Mouse (Mus musculus): ENCODE measurements around the gene Rbpj. TPM values are rescaled to one million over a fixed set of nuclear protein-coding genes. Genes with fewer than 3 reads are reported as not detected.

Gene Rbpj
- polyA plus RNA-seq, 1 experiment from 2014 or later = 57.8 TPM

DNA sequence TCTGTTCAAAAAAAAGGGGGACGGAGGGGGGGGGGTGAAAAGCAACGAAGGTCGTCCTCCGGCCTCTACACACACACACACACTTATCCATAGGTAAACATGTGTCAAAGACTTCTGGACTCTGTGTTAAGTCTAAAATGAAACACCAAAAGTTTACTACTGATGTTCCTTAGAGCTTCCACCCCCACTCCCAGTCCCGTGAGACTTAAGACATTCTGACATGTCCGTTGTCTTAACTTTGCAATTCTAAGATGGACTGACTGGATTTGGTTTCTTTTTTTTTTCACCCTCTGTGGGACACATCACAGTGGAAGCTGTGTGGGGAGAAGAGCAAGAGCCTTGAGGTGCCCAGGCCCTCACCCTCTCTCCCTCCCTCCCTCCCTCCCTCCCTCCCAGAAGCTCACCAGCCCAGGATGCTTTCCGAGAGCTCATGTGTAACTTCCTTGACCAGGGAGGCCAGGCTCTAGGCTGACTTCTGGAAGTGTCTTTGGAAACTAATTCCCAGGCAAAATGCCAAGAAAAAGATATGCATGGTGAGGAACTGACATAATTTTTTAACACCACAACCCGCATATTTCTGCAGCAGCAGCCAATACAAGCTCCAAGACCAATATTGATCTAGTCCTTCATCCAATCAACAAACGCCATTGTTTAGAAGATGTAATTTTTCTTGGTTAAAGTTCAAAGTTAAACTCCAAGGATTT is 31.0 kb downstream of the Rbpj start:
- H3K4me3 ChIP-seq = no peak overlapping the region
- 66% methylated on average over 9 of the region's 9 CpGs for WGBS
- ATAC-seq (ENCODE audit: insufficient number of reproducible peaks, insufficient read depth, low FRiP score, low TSS enrichment) = no peak

DNA sequence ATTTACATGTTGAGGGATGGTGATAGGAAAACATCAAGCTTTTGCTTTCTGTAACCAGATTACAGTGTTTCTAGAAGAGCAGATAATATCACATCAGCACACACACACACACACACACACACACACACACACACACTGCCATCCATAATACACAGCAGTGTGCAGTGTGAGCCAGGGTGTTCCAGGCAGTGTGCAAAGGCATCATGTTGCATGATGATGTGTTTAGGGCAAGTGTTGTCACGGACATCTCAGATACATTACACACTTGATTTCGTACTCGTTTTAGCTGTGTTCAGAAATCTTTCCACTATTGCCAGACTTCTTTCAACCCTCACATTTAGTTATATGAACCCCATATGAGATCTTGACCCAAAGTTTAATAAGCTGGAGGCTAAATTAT is 33.6 kb downstream of the Rbpj start:
- no peak for ATAC-seq (ENCODE audit: insufficient number of reproducible peaks, insufficient read depth, low FRiP score, low TSS enrichment)
- no peak overlapping the region for H3K27ac ChIP-seq
- no peak overlapping the region for H3K4me3 ChIP-seq
- H3K4me2 ChIP-seq (replicated peaks) = no peak overlapping the region
- H3K4me1 ChIP-seq = no peaks in the 10 kb centered on the region
- H3K9ac ChIP-seq = no peak overlapping the region
- WGBS = 54% methylated on average over 3 of the region's 3 CpGs
- H3K27me3 ChIP-seq = no peaks in the 10 kb centered on the region
- H3K9me3 ChIP-seq = no peaks in the 10 kb centered on the region
- H3K36me3 ChIP-seq = no peaks in the 10 kb centered on the region

More for the DNA sequence above, 31.0 kb downstream of the Rbpj start:
- no peaks in the 10 kb centered on the region for H3K9me3 ChIP-seq
- no peaks in the 10 kb centered on the region for H3K36me3 ChIP-seq
- no peak overlapping the region for H3K4me2 ChIP-seq (replicated peaks)
- H3K27me3 ChIP-seq = no peaks in the 10 kb centered on the region
- H3K4me1 ChIP-seq = 0 out of 2 replicates have a peak, but pooled peaks cover 2% of the 10 kb centered on the region
- H3K27ac ChIP-seq = no peak overlapping the region
- H3K9ac ChIP-seq = no peak overlapping the region

DNA sequence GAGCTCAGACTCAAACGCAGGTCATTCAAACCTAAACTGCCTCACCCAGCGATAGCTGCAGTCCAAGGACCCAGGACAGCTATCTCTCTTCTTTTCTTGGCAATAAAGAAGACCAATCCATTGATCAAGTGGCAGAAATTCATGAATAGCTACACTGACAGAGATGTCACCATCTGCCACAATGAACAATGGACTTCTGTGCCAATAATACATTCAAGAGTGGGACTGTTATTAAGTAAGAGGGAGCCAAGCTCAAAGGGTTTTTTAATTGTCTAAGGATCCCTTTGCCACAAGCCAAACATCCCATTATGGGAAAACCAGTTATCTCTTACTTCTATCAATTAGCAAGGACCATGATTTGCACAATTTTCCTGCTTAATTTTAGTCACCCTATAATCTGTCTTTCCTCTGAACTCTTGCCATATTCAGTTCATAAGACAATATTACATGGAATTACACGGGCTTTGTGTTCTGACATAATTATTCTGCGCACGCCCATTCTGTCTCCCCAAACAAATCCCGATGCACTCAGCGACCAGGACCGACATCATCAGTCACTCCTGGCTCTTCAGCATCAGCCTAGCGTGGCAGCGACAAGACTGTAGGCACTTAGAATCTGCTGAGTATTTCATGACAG is 34.7 kb downstream of the Rbpj start:
- 75% methylated on average over 10 of the region's 10 CpGs for WGBS
- H3K9me3 ChIP-seq = no peaks in the 10 kb centered on the region
- no peak overlapping the region for H3K4me3 ChIP-seq
- H3K4me2 ChIP-seq (replicated peaks) = no peak overlapping the region
- H3K9ac ChIP-seq = no peak overlapping the region
- ATAC-seq (ENCODE audit: insufficient number of reproducible peaks, insufficient read depth, low FRiP score, low TSS enrichment) = no peak
- no peaks in the 10 kb centered on the region for H3K36me3 ChIP-seq
- H3K4me1 ChIP-seq = no peaks in the 10 kb centered on the region
- no peak overlapping the region for H3K27ac ChIP-seq
- H3K27me3 ChIP-seq = no peaks in the 10 kb centered on the region

DNA sequence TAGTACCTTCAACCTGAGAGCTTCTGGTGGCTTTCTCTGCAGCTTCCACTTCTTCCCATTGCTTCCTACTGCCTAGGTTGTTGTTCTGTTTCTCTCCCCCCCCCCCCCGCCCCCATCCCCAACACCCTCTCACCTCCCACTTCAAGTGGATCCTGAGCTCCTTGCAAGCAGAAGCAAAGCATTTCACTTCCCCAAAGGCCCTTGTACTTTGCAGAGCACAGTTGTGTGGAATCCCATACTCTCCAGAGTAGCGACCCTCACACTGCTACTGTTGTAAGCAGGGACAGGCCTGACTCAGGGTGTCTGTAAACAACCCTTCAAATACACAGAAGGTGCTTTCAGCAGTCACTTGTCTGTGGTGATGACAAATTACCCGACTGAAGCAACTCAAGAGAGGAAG is 37.3 kb downstream of the Rbpj start:
- WGBS = 55% methylated on average over 2 of the region's 3 CpGs
- Histone ChIP-seq H3K4me2 (replicated peaks) (no peak overlapping the region), H3K27me3 (no peaks in the 10 kb centered on the region), H3K36me3 (no peaks in the 10 kb centered on the region), H3K9me3 (no peaks in the 10 kb centered on the region), H3K9ac (no peak overlapping the region), H3K4me3 (no peak overlapping the region), H3K4me1 (no peaks in the 10 kb centered on the region), H3K27ac (no peak overlapping the region)
- ATAC-seq (ENCODE audit: insufficient number of reproducible peaks, insufficient read depth, low FRiP score, low TSS enrichment) = no peak

DNA sequence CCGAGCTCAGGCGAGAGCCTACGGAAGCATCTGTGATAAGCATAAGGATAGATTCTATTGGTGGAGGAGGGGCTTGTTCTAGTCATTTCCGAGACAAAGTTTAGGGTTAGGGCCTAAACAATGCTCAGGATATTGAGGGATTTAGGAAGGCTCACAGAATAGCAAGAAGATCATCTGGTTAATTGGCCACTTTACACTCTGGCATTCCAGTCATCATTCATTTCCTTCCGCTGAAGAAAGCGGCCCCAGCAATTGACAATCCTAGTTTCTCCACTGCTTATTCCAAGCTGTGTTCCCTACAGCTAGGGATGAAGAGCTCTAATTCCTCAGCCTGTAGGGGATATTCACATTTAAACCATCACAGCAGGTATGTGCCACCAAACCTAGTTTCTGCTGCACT is 39.8 kb downstream of the Rbpj start:
- H3K4me2 ChIP-seq (replicated peaks) = no peak overlapping the region
- no peaks in the 10 kb centered on the region for H3K4me1 ChIP-seq
- H3K9ac ChIP-seq = no peak overlapping the region
- H3K36me3 ChIP-seq = no peaks in the 10 kb centered on the region
- no peaks in the 10 kb centered on the region for H3K27me3 ChIP-seq
- 81% methylated on average over 6 of the region's 6 CpGs for WGBS
- no peaks in the 10 kb centered on the region for H3K9me3 ChIP-seq
- H3K4me3 ChIP-seq = no peak overlapping the region
- ATAC-seq (ENCODE audit: insufficient number of reproducible peaks, insufficient read depth, low FRiP score, low TSS enrichment) = no peak
- H3K27ac ChIP-seq = no peak overlapping the region

DNA sequence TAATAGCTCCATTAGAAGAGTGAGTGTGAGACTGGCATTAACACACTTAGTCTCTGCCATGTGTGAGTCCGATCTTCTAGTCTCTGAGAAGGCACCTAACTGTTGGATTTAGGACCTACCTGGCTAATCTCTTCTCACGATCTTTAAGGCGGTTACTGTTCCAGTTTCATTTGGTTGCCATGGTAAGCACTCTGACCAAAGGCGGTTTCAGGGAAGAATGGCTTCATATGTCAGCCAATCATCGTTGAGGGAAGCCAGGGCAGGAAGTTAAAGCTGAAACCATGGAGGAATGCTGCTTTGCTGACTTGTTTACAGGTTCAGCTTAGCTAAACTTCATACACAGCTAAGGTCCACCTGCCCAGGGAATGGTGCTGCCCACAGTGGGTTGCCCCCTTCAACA is 41.4 kb downstream of the Rbpj start:
- no peak for ATAC-seq (ENCODE audit: insufficient number of reproducible peaks, insufficient read depth, low FRiP score, low TSS enrichment)
- Histone ChIP-seq H3K9me3 (no peaks in the 10 kb centered on the region), H3K9ac (no peak overlapping the region), H3K27ac (no peak overlapping the region), H3K36me3 (no peaks in the 10 kb centered on the region), H3K4me2 (replicated peaks) (no peak overlapping the region), H3K4me3 (no peak overlapping the region), H3K4me1 (no peaks in the 10 kb centered on the region), H3K27me3 (no peaks in the 10 kb centered on the region)
- 76% methylated on average over 5 of the region's 5 CpGs for WGBS

DNA sequence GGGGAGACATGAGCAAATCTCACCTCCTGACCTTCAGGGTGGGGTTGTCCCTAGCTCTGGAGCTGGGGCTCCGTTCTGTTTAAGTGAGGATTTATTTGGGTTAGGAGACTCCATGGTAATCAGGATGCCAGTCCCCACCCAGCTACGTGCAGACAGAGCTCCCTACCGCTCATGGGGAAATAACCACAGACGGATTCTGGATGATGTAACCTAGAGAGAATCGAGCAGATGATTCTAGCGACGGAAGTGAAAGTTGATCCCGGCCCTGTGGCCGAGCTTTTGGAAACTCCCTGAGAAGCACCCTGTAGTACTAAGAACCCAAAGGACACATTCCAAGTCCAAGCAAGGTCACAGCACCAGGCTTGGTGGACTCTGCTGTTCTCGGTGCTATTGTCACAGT is 43.5 kb downstream of the Rbpj start:
- Histone ChIP-seq H3K27ac (no peak overlapping the region), H3K9ac (no peak overlapping the region), H3K4me1 (no peaks in the 10 kb centered on the region), H3K36me3 (no peaks in the 10 kb centered on the region), H3K4me2 (replicated peaks) (no peak overlapping the region), H3K4me3 (no peak overlapping the region), H3K9me3 (no peaks in the 10 kb centered on the region), H3K27me3 (no peaks in the 10 kb centered on the region)
- ATAC-seq (ENCODE audit: insufficient number of reproducible peaks, insufficient read depth, low FRiP score, low TSS enrichment) = no peak
- 73% methylated on average over 10 of the region's 10 CpGs for WGBS

DNA sequence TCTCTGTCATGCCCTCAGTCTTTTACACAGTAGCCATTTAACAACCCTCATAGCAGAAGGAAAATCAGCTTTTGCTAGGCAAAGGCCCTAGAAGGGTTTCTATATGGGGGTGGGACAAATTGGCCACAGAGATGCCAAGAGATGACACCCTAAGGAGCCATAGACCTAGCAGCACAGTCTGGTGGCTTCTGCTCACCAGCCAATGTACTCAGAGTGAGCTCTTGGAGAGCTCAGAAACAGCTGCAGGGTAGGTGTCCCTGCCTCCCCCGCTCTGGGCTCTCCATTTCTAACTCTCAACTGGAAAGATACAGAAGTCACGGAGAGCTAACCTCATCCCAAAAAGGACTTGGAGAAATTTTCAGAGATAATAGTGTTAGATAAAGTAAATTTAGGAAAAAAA is 44.0 kb downstream of the Rbpj start:
- H3K27ac ChIP-seq = no peak overlapping the region
- ATAC-seq (ENCODE audit: insufficient number of reproducible peaks, insufficient read depth, low FRiP score, low TSS enrichment) = no peak
- no peaks in the 10 kb centered on the region for H3K4me1 ChIP-seq
- no peak overlapping the region for H3K9ac ChIP-seq
- H3K4me3 ChIP-seq = no peak overlapping the region
- no peaks in the 10 kb centered on the region for H3K27me3 ChIP-seq
- H3K36me3 ChIP-seq = no peaks in the 10 kb centered on the region
- H3K4me2 ChIP-seq (replicated peaks) = no peak overlapping the region
- 92% methylated on average over 2 of the region's 2 CpGs for WGBS
- H3K9me3 ChIP-seq = no peaks in the 10 kb centered on the region

DNA sequence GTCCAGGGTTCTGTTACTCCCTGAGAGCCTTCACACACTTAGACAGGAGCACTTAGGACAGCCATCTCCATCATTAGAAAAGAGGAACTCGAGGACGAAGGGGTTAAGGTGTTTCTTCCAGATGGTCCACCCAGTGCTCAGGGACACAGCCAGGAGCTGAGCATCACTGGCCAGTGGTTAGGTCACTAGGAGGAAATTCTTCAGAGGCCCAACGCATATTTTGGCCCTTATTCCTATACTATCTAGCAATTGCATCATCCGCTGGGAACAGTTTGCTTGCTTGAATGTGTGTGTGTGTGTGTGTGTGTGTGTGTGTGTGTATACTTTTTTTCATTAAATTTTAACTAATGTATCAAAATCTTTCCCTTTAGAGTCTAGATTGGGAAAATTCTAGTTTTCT is 45.5 kb downstream of the Rbpj start:
- Histone ChIP-seq H3K9me3 (no peaks in the 10 kb centered on the region), H3K27ac (no peak overlapping the region), H3K4me1 (no peaks in the 10 kb centered on the region), H3K4me3 (no peak overlapping the region), H3K36me3 (no peaks in the 10 kb centered on the region), H3K27me3 (no peaks in the 10 kb centered on the region), H3K9ac (no peak overlapping the region), H3K4me2 (replicated peaks) (no peak overlapping the region)
- 91% methylated on average over 4 of the region's 4 CpGs for WGBS
- no peak for ATAC-seq (ENCODE audit: insufficient number of reproducible peaks, insufficient read depth, low FRiP score, low TSS enrichment)

DNA sequence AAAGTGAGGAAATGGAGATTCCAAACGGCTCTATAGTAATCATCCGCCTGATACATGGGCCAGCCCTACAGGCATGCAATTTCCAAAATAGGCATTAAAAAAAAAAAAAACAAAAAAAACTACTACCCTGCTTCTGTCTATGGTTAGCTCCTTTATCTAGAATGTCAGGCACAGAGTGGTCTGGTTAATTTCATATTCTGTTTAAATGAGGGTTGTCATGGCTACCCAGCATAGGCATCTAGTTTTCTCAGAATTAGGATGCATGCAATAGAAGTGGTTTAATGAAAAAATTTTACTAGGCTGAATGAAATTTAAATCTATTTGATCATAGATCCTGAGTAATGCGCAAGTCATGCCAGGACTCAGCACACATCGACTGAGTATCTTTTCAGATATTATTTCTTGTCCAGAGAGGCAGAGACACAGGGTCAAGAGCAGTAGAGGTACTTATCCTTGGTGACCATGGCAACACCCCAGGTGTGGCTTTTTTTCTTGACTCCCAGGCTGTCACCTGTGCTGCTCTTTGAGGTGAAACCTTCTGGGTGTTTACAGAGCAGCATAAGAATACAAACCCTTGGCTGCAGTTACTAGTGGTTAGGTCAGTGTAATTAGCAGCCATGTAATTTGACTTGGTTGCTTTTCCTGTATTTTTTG is 49.1 kb downstream of the Rbpj start:
- Histone ChIP-seq H3K9me3 (no peaks in the 10 kb centered on the region), H3K27ac (no peak overlapping the region), H3K4me3 (no peak overlapping the region), H3K36me3 (no peaks in the 10 kb centered on the region), H3K9ac (no peak overlapping the region), H3K4me1 (no peaks in the 10 kb centered on the region), H3K4me2 (replicated peaks) (no peak overlapping the region), H3K27me3 (no peaks in the 10 kb centered on the region)
- WGBS = 76% methylated on average over 4 of the region's 4 CpGs
- peak; percentile 64; the same call in 1 of the 2 replicates for ATAC-seq (ENCODE audit: insufficient number of reproducible peaks, insufficient read depth, low FRiP score, low TSS enrichment)

DNA sequence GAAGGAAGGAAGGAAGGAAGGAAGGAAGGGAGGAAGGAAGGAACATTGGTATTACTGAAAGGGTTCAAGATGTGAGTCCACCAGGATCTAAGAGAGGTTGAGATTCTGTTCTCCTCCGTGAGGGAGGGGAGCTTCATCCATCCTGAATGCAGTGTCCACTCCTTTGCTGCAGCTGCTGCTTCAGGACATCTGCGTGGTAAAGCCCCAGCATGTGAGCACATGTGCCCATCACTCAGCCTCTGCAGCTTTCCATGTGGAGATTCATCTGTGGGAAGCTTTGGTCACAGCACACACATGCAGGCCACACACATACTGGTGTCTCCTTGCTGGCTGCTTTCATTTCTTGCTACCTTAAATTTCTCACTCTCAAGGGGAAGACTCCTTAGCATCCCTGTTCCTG is 50.5 kb downstream of the Rbpj start:
- WGBS = 81% methylated on average over 2 of the region's 2 CpGs
- no peak overlapping the region for H3K9ac ChIP-seq

DNA sequence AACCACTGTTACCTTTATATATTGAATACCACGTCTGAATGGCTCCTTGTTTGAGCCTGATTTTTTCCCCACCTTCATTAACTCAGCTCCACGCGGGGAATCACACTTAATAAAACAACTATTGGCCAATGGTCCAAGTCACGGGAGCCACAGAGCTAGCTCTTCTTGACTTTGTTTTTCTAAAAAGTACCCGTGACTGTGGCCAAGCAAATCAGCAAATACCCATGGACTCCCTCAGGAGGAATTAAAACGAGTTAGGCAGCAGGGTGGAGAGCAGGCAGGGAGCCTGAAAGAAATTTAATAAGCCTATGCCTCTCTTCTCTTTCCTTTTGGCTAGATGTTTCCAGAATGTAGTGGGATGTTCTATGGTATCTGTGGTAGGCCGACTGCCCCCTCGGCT is 51.9 kb downstream of the Rbpj start:
- no peaks in the 10 kb centered on the region for H3K9me3 ChIP-seq
- 67% methylated on average over 8 of the region's 8 CpGs for WGBS
- no peak overlapping the region for H3K4me3 ChIP-seq
- no peak overlapping the region for H3K27ac ChIP-seq
- no peaks in the 10 kb centered on the region for H3K36me3 ChIP-seq
- no peak overlapping the region for H3K4me2 ChIP-seq (replicated peaks)
- no peak overlapping the region for H3K9ac ChIP-seq
- no peaks in the 10 kb centered on the region for H3K27me3 ChIP-seq
- ATAC-seq (ENCODE audit: insufficient number of reproducible peaks, insufficient read depth, low FRiP score, low TSS enrichment) = no peak
- no peaks in the 10 kb centered on the region for H3K4me1 ChIP-seq

More for the DNA sequence above, 50.5 kb downstream of the Rbpj start:
- Histone ChIP-seq H3K27me3 (no peaks in the 10 kb centered on the region), H3K4me3 (no peak overlapping the region), H3K4me1 (no peaks in the 10 kb centered on the region), H3K27ac (no peak overlapping the region), H3K9me3 (no peaks in the 10 kb centered on the region), H3K36me3 (no peaks in the 10 kb centered on the region), H3K4me2 (replicated peaks) (no peak overlapping the region)
- ATAC-seq (ENCODE audit: insufficient number of reproducible peaks, insufficient read depth, low FRiP score, low TSS enrichment) = no peak
